9 mouse cellular contexts compared by ENCODE assay signal in genomic region chr12:17256905-17257304, GRCm38 (mm10). TPM values are rescaled to one million over a fixed set of nuclear protein-coding genes. Genes with fewer than 3 reads are reported as not detected.
DNase-seq lines count a peak whose midpoint lies in the region; ATAC-seq lines count a peak whose summit lies in the region.
"Had no signal": no experiment of that assay in that cellular context is flagged by ENCODE, and none has a peak within 500 bp of the region (broad histone marks: within the 10 kb centered on the region; RNA-seq: fewer than 3 reads in every experiment).

No protein-coding gene starts in this region.

- WGBS in liver, embryonic 11.5 days = 4% methylated on average over 10 of the region's 10 CpGs
- WGBS in embryonic facial prominence, embryonic 11.5 days = 6% methylated on average over 9 of the region's 10 CpGs
- 7% methylated on average over 9 of the region's 10 CpGs for WGBS in limb, embryonic 13.5 days

- no peak for ATAC-seq in liver, embryonic 11.5 days (replicated peaks; ENCODE audit: low FRiP score)
- no peak; the same call in 1 of the 2 replicates for ATAC-seq in embryonic facial prominence, embryonic 11.5 days (replicated peaks; ENCODE audit: insufficient number of reproducible peaks, low FRiP score, low TSS enrichment, low read depth)
- ATAC-seq in hematopoietic stem cell, adult 5-6 weeks (replicated peaks in 1 of 2; ENCODE audit: insufficient read depth in 1 of 2, low FRiP score in 2 of 2, low TSS enrichment in 1 of 2, low read depth in 1 of 2, poor library complexity in 2 of 2, severe bottlenecking in 2 of 2) = peak; percentile 68 to 74
- ATAC-seq in limb, embryonic 13.5 days (ENCODE audit: low FRiP score, low read depth) = peak; percentile 57; the same call in 1 of the 2 replicates

- no peak overlapping the region for H3K9ac ChIP-seq in liver, embryonic 11.5 days (ENCODE audit: low read depth, low read length)
- no peak overlapping the region for H3K9ac ChIP-seq in embryonic facial prominence, embryonic 11.5 days (replicated peaks; ENCODE audit: low read length)
- H3K9ac ChIP-seq in limb, embryonic 13.5 days = no peak overlapping the region

- DNase-seq in liver = peak; percentile 43
- DNase-seq in liver, embryonic 11.5 days (ENCODE audit: low spot score) = no peak
- peak; percentile 78 for DNase-seq in adrenal gland, postnatal 14 days
- peak; percentile 86 for DNase-seq in embryonic facial prominence, embryonic 11.5 days (ENCODE audit: low spot score)
- peak; percentile 38 to 50 for DNase-seq in natural killer cell, adult 2 months (ENCODE audit: low spot score in 2 of 2)
- peak; percentile 72 for DNase-seq in thymus, postnatal 0 days (ENCODE audit: low spot score)

- no peaks in the 10 kb centered on the region for H3K36me3 ChIP-seq in liver, embryonic 11.5 days (ENCODE audit: control insufficient read depth, insufficient read depth, low read length)
- no peaks in the 10 kb centered on the region for H3K36me3 ChIP-seq in embryonic facial prominence, embryonic 11.5 days (replicated peaks; ENCODE audit: control insufficient read depth, insufficient read depth, low read depth, low read length)
- H3K36me3 ChIP-seq in limb, embryonic 13.5 days = no peaks in the 10 kb centered on the region

- no peak overlapping the region for H3K4me3 ChIP-seq in liver, embryonic 11.5 days (ENCODE audit: low read depth, low read length)
- no peak overlapping the region for H3K4me3 ChIP-seq in embryonic facial prominence, embryonic 11.5 days (ENCODE audit: low read depth, low read length)
- no peak overlapping the region for H3K4me3 ChIP-seq in limb, embryonic 13.5 days
- H3K4me3 ChIP-seq: erythroblast, embryonic 14.5 days had no signal

- H3K27me3 ChIP-seq in liver, embryonic 11.5 days (replicated peaks; ENCODE audit: control insufficient read depth, insufficient read depth, low read length) = no peaks in the 10 kb centered on the region
- no peaks in the 10 kb centered on the region for H3K27me3 ChIP-seq in embryonic facial prominence, embryonic 11.5 days (ENCODE audit: control insufficient read depth, insufficient read depth, low read length)
- peaks cover 26% of the 10 kb centered on the region for H3K27me3 ChIP-seq in limb, embryonic 13.5 days

- H3K4me2 ChIP-seq in liver, embryonic 11.5 days = no peak overlapping the region
- H3K4me2 ChIP-seq in embryonic facial prominence, embryonic 11.5 days (ENCODE audit: low read depth, low read length) = no peak overlapping the region
- peak overlapping the region; percentile 23; the same call in 1 of the 2 replicates for H3K4me2 ChIP-seq in limb, embryonic 13.5 days (replicated peaks)

- no peaks in the 10 kb centered on the region for H3K9me3 ChIP-seq in liver, embryonic 11.5 days (ENCODE audit: control insufficient read depth, low read length)
- H3K9me3 ChIP-seq in embryonic facial prominence, embryonic 11.5 days (replicated peaks; ENCODE audit: control insufficient read depth, low read length) = no peaks in the 10 kb centered on the region
- no peaks in the 10 kb centered on the region for H3K9me3 ChIP-seq in limb, embryonic 13.5 days

- H3K4me1 ChIP-seq in liver, embryonic 11.5 days (replicated peaks; ENCODE audit: control insufficient read depth, insufficient read depth, low read length) = no peaks in the 10 kb centered on the region
- no peaks in the 10 kb centered on the region for H3K4me1 ChIP-seq in embryonic facial prominence, embryonic 11.5 days (ENCODE audit: control insufficient read depth, insufficient read depth, low read length)
- 0 out of 2 replicates have a peak, but pooled peaks cover 3% of the 10 kb centered on the region for H3K4me1 ChIP-seq in limb, embryonic 13.5 days

- no peak overlapping the region for H3K27ac ChIP-seq in liver, embryonic 11.5 days (ENCODE audit: low read depth, low read length)
- H3K27ac ChIP-seq in embryonic facial prominence, embryonic 11.5 days (replicated peaks; ENCODE audit: low read depth, low read length) = no peak overlapping the region
- H3K27ac ChIP-seq in limb, embryonic 13.5 days = no peak overlapping the region

RNA-seq across cellular contexts. Expression of gene Pdia6, which starts 9.4 kb away (rescaled TPM):
- polyA plus RNA-seq in liver, embryonic 11.5 days (2014; fragmentation: Nextera tagmentation; extraction: Ambion mirVana) = 476 and 508 TPM in 2 replicates
- 165 and 173 TPM in 2 replicates for total RNA-seq in adrenal gland, postnatal 14 days (2021)
- 634 and 647 TPM in 2 replicates for polyA plus RNA-seq in embryonic facial prominence, embryonic 11.5 days (2014; fragmentation: Nextera tagmentation; extraction: Ambion mirVana)
- 215 and 321 TPM in 2 replicates for total RNA-seq in hematopoietic stem cell, adult 5-6 weeks (2017)
- polyA plus RNA-seq in limb, embryonic 13.5 days (2015; fragmentation: Nextera tagmentation; extraction: Ambion mirVana) = 652 and 680 TPM in 2 replicates
- polyA plus RNA-seq in thymus, postnatal 0 days (2015; fragmentation: Nextera tagmentation; extraction: Ambion mirVana) = 181 and 236 TPM in 2 replicates

Comparison
In these comparisons a context has a peak if more than half of its experiments do, and no peak if none do; other contexts are left out.
1. ATAC-seq: peak in hematopoietic stem cell, adult 5-6 weeks (2 of 2) and limb, embryonic 13.5 days (single experiment); none in liver, embryonic 11.5 days (single experiment) and embryonic facial prominence, embryonic 11.5 days (single experiment).